Mouse (Mus musculus) neural tube, embryonic 14.5 days (tissue): Measurements from ENCODE around the gene Kif6. TPM values are rescaled to one million over a fixed set of nuclear protein-coding genes. Genes with fewer than 3 reads are reported as not detected.

Source experiments
- ATAC-seq: fragments of 200-750 bp; cut with Nextera tagmentation; 2 replicates; pipeline ENCODE4 v1.8.0; 2017; ENCODE audit warnings: low read depth, mild to moderate bottlenecking, moderate TSS enrichment, moderate library complexity
- H3K27ac ChIP-seq: fragments of 300-500 bp; sonication (generic); 2 replicates; pipeline ENCODE4 v1.5.1; 2014; ENCODE audit warnings: low read depth, mild to moderate bottlenecking, control low read depth, low read length, moderate library complexity, mixed read lengths
- H3K27me3 ChIP-seq: fragments of 300-500 bp; sonication (generic); 2 replicates; pipeline ENCODE4 v1.6.1; 2014; ENCODE audit warnings: low read length; ENCODE audit not compliant: control insufficient read depth, insufficient read depth
- H3K36me3 ChIP-seq: fragments of 300-500 bp; sonication (generic); 2 replicates; pipeline ENCODE4 v1.6.1; 2014; ENCODE audit warnings: low read length, mixed read lengths; ENCODE audit not compliant: control insufficient read depth, insufficient read depth
- H3K4me1 ChIP-seq: fragments of 300-500 bp; sonication (generic); 2 replicates; pipeline ENCODE4 v1.6.1; 2014; ENCODE audit warnings: low read length; ENCODE audit not compliant: control insufficient read depth, insufficient read depth
- H3K4me2 ChIP-seq: fragments of 300-500 bp; sonication (generic); 2 replicates; pipeline ENCODE4 v1.6.1; 2014; ENCODE audit warnings: mild to moderate bottlenecking, low read depth, low read length, control low read depth
- H3K4me3 ChIP-seq: fragments of 300-500 bp; sonication (generic); 2 replicates; pipeline ENCODE4 v1.5.1; 2014; ENCODE audit warnings: low read depth, low read length, control low read depth, mixed read lengths
- H3K9ac ChIP-seq: fragments of 300-500 bp; sonication (generic); replicated peaks from 2 replicates; pipeline ENCODE4 v1.6.1; 2014; ENCODE audit warnings: low read depth, mild to moderate bottlenecking, control low read depth, low read length, mixed read lengths
- H3K9me3 ChIP-seq: fragments of 300-500 bp; sonication (generic); 2 replicates; pipeline ENCODE4 v1.6.1; 2016; ENCODE audit warnings: low read length; ENCODE audit not compliant: control insufficient read depth
- WGBS: fragments of 180-500 bp; shearing (Covaris S2); extraction: QIAGEN DNeasy Blood & Tissue Kit; methylation state at CpG from one replicate; pipeline ENCODE4 v1.1.7; 2014; 5-methylcytosine and 5-hydroxymethylcytosine counted together
- polyA plus RNA-seq: library from polyadenylated mRNA; unstranded; fragments of >200 nt; fragmentation: Nextera tagmentation; extraction: Ambion mirVana; gene quantifications from 2 replicates; pipeline ENCODE4 v1.2.1, GENCODE M21; 2014

Kif6 gene
- polyA plus RNA-seq, 1 experiment from 2014 or later = 3.1 TPM

GRCm38 (mm10) chr17:49710101-49710630, 95.2 kb downstream of the Kif6 start:
- no peak overlapping the region for H3K27ac ChIP-seq
- no peak overlapping the region for H3K4me3 ChIP-seq
- no peaks in the 10 kb centered on the region for H3K27me3 ChIP-seq
- WGBS = 68% methylated on average over 5 of the region's 5 CpGs
- ATAC-seq = no peak
- no peak overlapping the region for H3K4me2 ChIP-seq
- H3K9ac ChIP-seq = no peak overlapping the region
- no peaks in the 10 kb centered on the region for H3K36me3 ChIP-seq
- H3K4me1 ChIP-seq = no peaks in the 10 kb centered on the region
- H3K9me3 ChIP-seq = no peaks in the 10 kb centered on the region

GRCm38 (mm10) chr17:49726206-49726605, 111.3 kb downstream of the Kif6 start:
- no peaks in the 10 kb centered on the region for H3K36me3 ChIP-seq
- WGBS = 99% methylated on average over 2 of the region's 2 CpGs
- no peaks in the 10 kb centered on the region for H3K4me1 ChIP-seq
- H3K9ac ChIP-seq = no peak overlapping the region
- no peak for ATAC-seq
- no peaks in the 10 kb centered on the region for H3K27me3 ChIP-seq
- H3K4me2 ChIP-seq = no peak overlapping the region
- H3K27ac ChIP-seq = no peak overlapping the region
- no peaks in the 10 kb centered on the region for H3K9me3 ChIP-seq
- no peak overlapping the region for H3K4me3 ChIP-seq

GRCm38 (mm10) chr17:49726976-49727375, 112.0 kb downstream of the Kif6 start:
- no peaks in the 10 kb centered on the region for H3K36me3 ChIP-seq
- H3K27me3 ChIP-seq = no peaks in the 10 kb centered on the region
- no peak overlapping the region for H3K4me3 ChIP-seq
- 94% methylated on average over 4 of the region's 4 CpGs for WGBS
- ATAC-seq = no peak
- H3K27ac ChIP-seq = no peak overlapping the region
- H3K4me2 ChIP-seq = no peak overlapping the region
- H3K9me3 ChIP-seq = no peaks in the 10 kb centered on the region
- no peaks in the 10 kb centered on the region for H3K4me1 ChIP-seq
- no peak overlapping the region for H3K9ac ChIP-seq

- WGBS = 94% methylated on average over 5 of the region's 5 CpGs
- Histone ChIP-seq H3K36me3 (no peaks in the 10 kb centered on the region), H3K9me3 (no peaks in the 10 kb centered on the region), H3K9ac (no peak overlapping the region), H3K4me1 (no peaks in the 10 kb centered on the region), H3K4me2 (no peak overlapping the region), H3K4me3 (no peak overlapping the region), H3K27me3 (no peaks in the 10 kb centered on the region), H3K27ac (no peak overlapping the region)
- ATAC-seq = no peak
Measured at GRCm38 (mm10) chr17:49727428-49728045, 112.6 kb downstream of the Kif6 start.

- ATAC-seq = no peak
- H3K9ac ChIP-seq = no peak overlapping the region
- H3K4me1 ChIP-seq = no peaks in the 10 kb centered on the region
- H3K27ac ChIP-seq = no peak overlapping the region
- WGBS = 91% methylated on average over 1 of the region's 1 CpGs
- H3K36me3 ChIP-seq = no peaks in the 10 kb centered on the region
- no peaks in the 10 kb centered on the region for H3K27me3 ChIP-seq
- no peak overlapping the region for H3K4me2 ChIP-seq
- no peaks in the 10 kb centered on the region for H3K9me3 ChIP-seq
- H3K4me3 ChIP-seq = no peak overlapping the region
Measured at GRCm38 (mm10) chr17:49729856-49730255, 114.9 kb downstream of the Kif6 start.

- no peak overlapping the region for H3K9ac ChIP-seq
- ATAC-seq = no peak
- H3K4me1 ChIP-seq = no peaks in the 10 kb centered on the region
- no peak overlapping the region for H3K4me2 ChIP-seq
- H3K4me3 ChIP-seq = no peak overlapping the region
- H3K27me3 ChIP-seq = no peaks in the 10 kb centered on the region
- H3K27ac ChIP-seq = no peak overlapping the region
- no peaks in the 10 kb centered on the region for H3K9me3 ChIP-seq
- 91% methylated on average over 8 of the region's 8 CpGs for WGBS
- H3K36me3 ChIP-seq = no peaks in the 10 kb centered on the region
Measured at GRCm38 (mm10) chr17:49732706-49733105, 117.8 kb downstream of the Kif6 start.

- Histone ChIP-seq H3K4me2 (no peak overlapping the region), H3K9ac (no peak overlapping the region), H3K4me1 (no peaks in the 10 kb centered on the region), H3K9me3 (no peaks in the 10 kb centered on the region), H3K27ac (no peak overlapping the region), H3K4me3 (no peak overlapping the region), H3K27me3 (no peaks in the 10 kb centered on the region), H3K36me3 (no peaks in the 10 kb centered on the region)
- no peak for ATAC-seq
- WGBS = 89% methylated on average over 6 of the region's 6 CpGs
Measured at GRCm38 (mm10) chr17:49734079-49734478, 119.1 kb downstream of the Kif6 start.

- Histone ChIP-seq H3K4me3 (no peak overlapping the region), H3K9me3 (no peaks in the 10 kb centered on the region), H3K9ac (no peak overlapping the region), H3K36me3 (no peaks in the 10 kb centered on the region), H3K4me2 (no peak overlapping the region), H3K4me1 (no peaks in the 10 kb centered on the region), H3K27ac (no peak overlapping the region), H3K27me3 (no peaks in the 10 kb centered on the region)
- 82% methylated on average over 2 of the region's 2 CpGs for WGBS
- ATAC-seq = no peak
Measured at GRCm38 (mm10) chr17:49734776-49735175, 119.8 kb downstream of the Kif6 start.

GRCm38 (mm10) chr17:49736364-49736763, 121.4 kb downstream of the Kif6 start:
- H3K9me3 ChIP-seq = no peaks in the 10 kb centered on the region
- no peak overlapping the region for H3K9ac ChIP-seq
- no peak overlapping the region for H3K4me2 ChIP-seq
- 75% methylated on average over 3 of the region's 3 CpGs for whole genome bisulfite sequencing
- H3K4me1 ChIP-seq = no peaks in the 10 kb centered on the region
- H3K36me3 ChIP-seq = no peaks in the 10 kb centered on the region
- H3K4me3 ChIP-seq = no peak overlapping the region
- H3K27me3 ChIP-seq = no peaks in the 10 kb centered on the region
- no peak for ATAC-seq
- H3K27ac ChIP-seq = no peak overlapping the region
